Mouse (Mus musculus) ES-Bruce4 (cell line): ENCODE measurements around the gene Rln3. TPM values are rescaled to one million over a fixed set of nuclear protein-coding genes. Genes with fewer than 3 reads are reported as not detected.

Source experiments
- H3K27ac ChIP-seq: 2 replicates; pipeline ENCODE4 v1.5.1; 2012; ENCODE audit warnings: low read length, inconsistent platforms; ENCODE audit not compliant: insufficient read depth
- H3K27me3 ChIP-seq: 2 replicates; pipeline ENCODE4 v1.6.1; 2012; ENCODE audit warnings: mild to moderate bottlenecking, low read length, inconsistent platforms; ENCODE audit not compliant: control insufficient read depth, poor library complexity, insufficient read depth, severe bottlenecking
- H3K36me3 ChIP-seq: 2 replicates; pipeline ENCODE4 v1.6.1; 2012; ENCODE audit warnings: inconsistent platforms, mild to moderate bottlenecking, low read length, moderate library complexity; ENCODE audit not compliant: control insufficient read depth, poor library complexity, insufficient read depth, severe bottlenecking
- H3K4me1 ChIP-seq: one replicate; pipeline ENCODE4 v1.8.1; 2011; ENCODE audit warnings: low read length; ENCODE audit not compliant: control insufficient read depth, insufficient read depth
- H3K4me3 ChIP-seq: 2 replicates; pipeline ENCODE4 v1.5.1; 2011; ENCODE audit warnings: low read depth, mild to moderate bottlenecking, low read length
- H3K9ac ChIP-seq: 2 replicates; pipeline ENCODE4 v1.6.1; 2012; ENCODE audit warnings: low read depth, mild to moderate bottlenecking, inconsistent platforms; ENCODE audit not compliant: poor library complexity, severe bottlenecking
- H3K9me3 ChIP-seq: replicated peaks from 2 replicates; pipeline ENCODE4 v1.6.1; 2012; ENCODE audit warnings: mild to moderate bottlenecking, low read length, inconsistent platforms; ENCODE audit not compliant: control insufficient read depth, poor library complexity, insufficient read depth, severe bottlenecking
- CTCF ChIP-seq: IDR thresholded peaks from one replicate; pipeline ENCODE4 v1.8.1; 2011; ENCODE audit warnings: low read depth, low read length
- EP300 ChIP-seq: IDR thresholded peaks from 2 replicates; pipeline ENCODE4 v1.6.1; 2011; ENCODE audit warnings: low read depth, low read length; ENCODE audit not compliant: insufficient read depth
- POLR2A ChIP-seq: IDR thresholded peaks from one replicate; pipeline ENCODE4 v1.8.1; 2011; ENCODE audit warnings: low read length; ENCODE audit not compliant: insufficient read depth
- polyA plus RNA-seq: library from polyadenylated mRNA; stranded (reverse); fragments of >200 nt; gene quantifications from 2 replicates; pipeline ENCODE4 v1.2.4, GENCODE M21; 2011; ENCODE audit warnings: low read depth; ENCODE audit not compliant: missing spikeins, insufficient read depth, insufficient read length

The Rln3 gene
- polyA plus RNA-seq, 1 experiment, result 1.9 TPM

DNA sequence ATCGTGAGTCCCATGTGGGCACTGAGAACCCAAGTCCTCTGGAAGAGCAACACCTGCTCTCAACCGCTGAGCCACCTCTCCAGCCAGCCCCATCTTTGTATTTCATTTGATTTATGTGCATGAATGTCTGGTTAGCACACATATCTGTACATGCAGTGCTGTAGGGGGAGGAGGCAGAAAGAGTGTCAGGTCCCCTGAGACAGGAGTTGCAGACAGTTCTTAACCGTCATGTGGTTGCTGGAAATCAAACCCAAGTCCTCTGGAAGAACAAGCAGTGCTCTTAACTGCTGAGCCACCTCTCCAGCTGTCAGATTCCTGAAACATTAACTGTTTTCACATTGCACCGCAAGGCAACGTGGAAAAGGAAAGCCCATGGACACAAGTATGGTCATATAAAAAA is 3.4 kb upstream of the Rln3 start:
- Histone ChIP-seq H3K9me3 (no peaks in the 10 kb centered on the region; the same call in 1 of the 2 replicates), H3K27ac (no peak overlapping the region), H3K4me3 (no peak overlapping the region), H3K36me3 (no peaks in the 10 kb centered on the region), H3K9ac (no peak overlapping the region), H3K4me1 (no peaks in the 10 kb centered on the region), H3K27me3 (no peaks in the 10 kb centered on the region)
- TF ChIP-seq POLR2A (no peak), CTCF (no peak), EP300 (no peak)

DNA sequence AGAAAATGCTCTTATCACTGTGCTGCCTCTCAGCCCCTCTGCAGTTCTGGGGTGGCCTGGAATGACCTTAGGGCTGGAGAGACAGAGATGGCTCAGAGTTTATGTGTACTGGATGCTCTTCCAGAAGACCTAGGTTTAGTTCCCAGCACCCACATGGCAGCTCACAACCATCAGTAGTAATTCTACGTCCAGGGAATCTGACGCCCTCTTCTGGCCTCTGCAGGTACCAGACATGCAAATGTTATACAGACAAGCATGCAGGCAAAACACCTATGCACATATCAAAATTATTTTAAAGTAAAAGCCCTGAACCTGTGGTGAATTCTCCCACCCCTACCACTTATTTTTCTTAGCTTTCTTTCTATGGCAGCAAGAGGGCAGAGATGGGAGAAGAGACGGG is 1.7 kb upstream of the Rln3 start:
- H3K9ac ChIP-seq, result no peak overlapping the region
- no peaks in the 10 kb centered on the region for H3K4me1 ChIP-seq
- no peak overlapping the region for H3K27ac ChIP-seq
- no peaks in the 10 kb centered on the region for H3K27me3 ChIP-seq
- H3K36me3 ChIP-seq, result no peaks in the 10 kb centered on the region
- H3K9me3 ChIP-seq, result no peaks in the 10 kb centered on the region
- no peak overlapping the region for H3K4me3 ChIP-seq
- TF ChIP-seq POLR2A (no peak), CTCF (peak; percentile 26)

DNA sequence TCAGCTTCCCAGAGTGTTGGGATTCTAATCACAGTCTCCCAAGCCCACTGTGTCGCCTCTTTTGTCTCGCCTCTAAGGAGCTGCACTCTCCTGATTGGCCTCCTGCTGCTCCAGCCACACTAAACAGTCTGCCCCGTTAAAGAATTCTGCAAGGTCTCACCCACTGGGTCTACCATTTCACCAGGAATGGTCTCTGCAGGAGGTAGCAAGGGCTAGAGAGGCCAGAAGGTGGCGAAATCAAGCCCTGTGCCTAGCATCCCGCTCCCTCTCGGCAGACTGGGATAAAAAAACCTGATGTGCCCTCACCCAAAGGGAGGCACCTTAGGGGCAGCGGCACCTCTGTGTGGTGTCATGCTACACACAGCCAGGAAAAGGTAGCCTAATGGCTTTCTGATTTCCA is 697 bp downstream of the Rln3 start:
- peak overlapping the region; percentile 57 for H3K4me3 ChIP-seq
- TF ChIP-seq CTCF, result peak; percentile 44
- TF ChIP-seq EP300, result no peak
- no peaks in the 10 kb centered on the region for H3K4me1 ChIP-seq
- peak overlapping the region; percentile 69 for H3K9ac ChIP-seq
- no peaks in the 10 kb centered on the region for H3K27me3 ChIP-seq
- H3K36me3 ChIP-seq, result no peaks in the 10 kb centered on the region
- no peak overlapping the region for H3K27ac ChIP-seq
- H3K9me3 ChIP-seq, result no peaks in the 10 kb centered on the region

DNA sequence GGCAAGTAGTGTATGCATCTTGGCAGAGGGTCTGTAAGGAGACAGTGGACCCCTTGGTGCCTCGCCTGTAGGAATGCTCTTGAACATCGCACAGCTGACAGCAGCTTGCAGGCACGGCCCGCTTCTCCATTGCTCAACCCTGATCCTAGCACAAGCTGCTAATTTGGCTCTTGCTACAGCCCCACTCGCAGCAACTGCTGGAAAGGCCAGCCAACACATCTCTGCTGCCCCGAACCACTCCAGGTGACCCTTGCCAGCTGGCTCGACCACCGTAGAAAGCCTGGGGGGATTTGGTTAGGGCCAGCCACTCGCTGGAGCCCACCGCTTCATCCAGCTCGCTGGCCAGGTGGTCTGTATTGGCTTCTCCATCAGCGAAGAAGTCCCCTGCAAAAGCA is 1.9 kb downstream of the Rln3 start:
- no peaks in the 10 kb centered on the region for H3K9me3 ChIP-seq
- H3K36me3 ChIP-seq, result no peaks in the 10 kb centered on the region
- no peaks in the 10 kb centered on the region for H3K27me3 ChIP-seq
- H3K4me3 ChIP-seq, result no peak overlapping the region; the same call in 1 of the 2 replicates
- no peak overlapping the region for H3K27ac ChIP-seq
- no peak overlapping the region for H3K9ac ChIP-seq
- no peak for TF ChIP-seq EP300
- TF ChIP-seq POLR2A, result no peak
- no peak for TF ChIP-seq CTCF
- H3K4me1 ChIP-seq, result no peaks in the 10 kb centered on the region

DNA sequence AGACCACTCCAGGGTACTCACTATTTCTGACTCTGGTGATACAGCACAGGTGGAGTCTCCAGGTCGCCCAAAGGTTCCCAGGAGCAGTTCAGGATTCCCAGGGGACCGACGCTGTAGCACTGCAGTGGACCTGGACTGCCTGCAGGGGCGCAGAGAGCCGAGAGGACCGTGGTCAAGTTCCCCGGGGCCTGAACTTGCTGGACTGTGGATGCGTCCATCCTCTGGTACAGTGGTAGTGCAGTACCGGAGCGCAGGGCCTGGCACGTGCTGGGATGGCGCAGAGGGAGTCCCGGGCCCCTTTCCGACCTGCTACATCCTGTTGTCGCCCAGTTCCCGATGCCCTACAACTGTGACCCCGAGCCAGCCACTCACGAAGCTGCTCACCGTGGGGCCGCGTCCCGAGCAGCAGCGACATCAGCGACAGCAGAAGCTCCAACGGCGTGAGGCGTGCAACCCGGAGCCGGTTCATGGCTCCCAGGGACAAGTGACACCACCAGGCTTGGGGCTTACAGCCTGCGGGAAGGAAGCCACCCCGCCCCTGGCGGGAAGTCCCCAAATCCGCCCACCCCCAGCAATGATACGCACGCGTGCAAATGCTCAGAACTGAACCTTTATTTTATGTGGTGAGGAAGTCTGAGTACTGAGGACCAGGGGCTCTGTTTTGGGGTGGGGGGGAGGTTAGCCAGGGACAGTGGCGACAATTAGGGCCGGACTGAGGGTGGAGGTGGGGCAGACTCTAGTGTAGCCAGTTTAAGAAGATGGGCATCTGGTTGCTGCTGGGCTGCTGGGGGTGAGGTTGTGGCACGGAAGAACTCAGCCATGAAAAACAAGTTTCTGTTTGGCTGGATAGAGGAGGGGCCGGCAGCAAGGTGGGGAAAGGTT is 2.5 kb downstream of the Rln3 start, which contains the start of gene Il27ra:
Gene Il27ra, minus strand, starts transcription at position 524 of the 882 bp plus-strand sequence.
- TF ChIP-seq CTCF (peak; percentile 50), POLR2A (no peak), EP300 (no peak)
- no peaks in the 10 kb centered on the region for H3K27me3 ChIP-seq
- no peaks in the 10 kb centered on the region for H3K4me1 ChIP-seq
- H3K27ac ChIP-seq, result no peak within 1 kb of the TSS
- H3K36me3 ChIP-seq, result no peaks in the 10 kb centered on the region
- peak within 1 kb of the TSS; percentile 44 for H3K4me3 ChIP-seq
- peak within 1 kb of the TSS; percentile 26 for H3K9ac ChIP-seq
- no peaks in the 10 kb centered on the region for H3K9me3 ChIP-seq

DNA sequence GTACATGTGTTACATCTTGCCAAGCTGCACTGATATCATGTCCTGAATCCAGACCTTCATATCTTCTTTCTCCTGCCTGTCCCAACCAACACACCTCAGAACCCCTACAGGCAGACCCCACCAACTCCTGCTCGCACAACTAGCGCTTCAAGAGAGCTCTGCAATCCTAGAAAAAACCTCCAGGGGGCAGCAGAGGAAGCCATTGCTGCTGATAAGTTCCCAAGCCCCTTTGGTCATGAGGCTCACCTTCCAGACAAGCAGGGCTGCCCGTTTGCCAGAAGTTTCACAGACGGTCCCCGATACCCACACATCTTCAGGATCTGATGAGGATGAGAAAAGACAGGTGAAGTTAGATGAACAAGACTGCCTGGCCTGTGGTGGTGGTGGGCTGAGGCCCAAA is 5.8 kb downstream of the Rln3 start:
- Histone ChIP-seq H3K4me1 (no peaks in the 10 kb centered on the region), H3K9me3 (no peaks in the 10 kb centered on the region), H3K27me3 (no peaks in the 10 kb centered on the region), H3K27ac (no peak overlapping the region), H3K4me3 (no peak overlapping the region), H3K36me3 (no peaks in the 10 kb centered on the region), H3K9ac (no peak overlapping the region)
- TF ChIP-seq EP300 (no peak), CTCF (peak; percentile 80)
